Mouse (Mus musculus): ENCODE results near the gene Timeless. TPM values are rescaled to one million over a fixed set of nuclear protein-coding genes. Genes with fewer than 3 reads are reported as not detected.
A peak's percentile ranks its signal among the peaks of the same experiment; 100 is the strongest.
"Not testable (repeated sequence)": the region's sequence is repeated elsewhere in the genome, so short reads cannot be mapped to it uniquely, and the experiment has no call there.

The Timeless gene
- polyA plus RNA-seq, 2 experiments, result 32.4 to 48.6 TPM

DNA sequence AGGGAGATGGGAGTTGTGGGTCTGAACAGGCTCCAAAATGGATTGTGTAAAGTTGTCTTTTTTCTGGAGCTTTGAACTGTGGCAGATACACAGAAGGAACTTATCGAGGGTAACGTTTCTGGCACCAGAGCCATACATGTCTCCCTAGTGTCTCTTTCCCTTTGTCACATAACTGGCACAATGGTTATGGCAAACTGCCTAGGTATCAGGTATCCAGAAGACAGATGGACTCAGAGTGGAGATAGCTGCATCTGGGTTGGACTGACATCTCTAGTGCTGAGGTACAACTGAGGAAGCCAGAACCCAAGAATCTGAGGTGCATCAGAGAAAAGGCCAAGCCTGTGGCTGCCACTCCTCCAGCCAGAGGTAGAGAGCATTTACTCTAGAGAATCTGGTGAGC is 21.7 kb upstream of the Timeless start:
- Histone ChIP-seq H3K9me3 (ENCODE audit: control insufficient read depth, low read length) (no peaks in the 10 kb centered on the region), H3K27me3 (ENCODE audit: control insufficient read depth, insufficient read depth, low read length) (no peaks in the 10 kb centered on the region), H3K4me1 (ENCODE audit: control insufficient read depth, insufficient read depth, low read length) (peaks cover 5% of the 10 kb centered on the region), H3K36me3 (ENCODE audit: control insufficient read depth, insufficient read depth, low read length) (peaks cover 5% of the 10 kb centered on the region; the same call in 1 of the 2 replicates), H3K4me2 (replicated peaks; ENCODE audit: low read depth, low read length, severe bottlenecking) (no peak overlapping the region), H3K9ac (ENCODE audit: low read depth, low read length, severe bottlenecking) (no peak overlapping the region), H3K27ac (replicated peaks; ENCODE audit: low read depth, low read length) (no peak overlapping the region), H3K4me3 (replicated peaks; ENCODE audit: low read length) (no peak overlapping the region)
- WGBS, result 81% methylated on average over 2 of the region's 2 CpGs
- DNase-seq (ENCODE audit: low spot score) (no peak), ATAC-seq (ENCODE audit: low FRiP score, low read depth) (no peak)
- no peak for TF ChIP-seq POLR2A (IDR thresholded peaks at IDR 0.05; ENCODE audit: borderline replicate concordance, extremely low read depth, insufficient read depth, insufficient read length)

GRCm38 (mm10) chr10:128210954-128211353 is 20.9 kb upstream of the Timeless start:
- TF ChIP-seq POLR2A (IDR thresholded peaks at IDR 0.05; ENCODE audit: borderline replicate concordance, extremely low read depth, insufficient read depth, insufficient read length), result no peak
- Histone ChIP-seq H3K4me2 (replicated peaks; ENCODE audit: low read depth, low read length, severe bottlenecking) (peak overlapping the region; percentile 89), H3K4me3 (replicated peaks; ENCODE audit: low read length) (peak overlapping the region; percentile 65), H3K36me3 (ENCODE audit: control insufficient read depth, insufficient read depth, low read length) (peaks cover 5% of the 10 kb centered on the region; the same call in 1 of the 2 replicates), H3K27me3 (ENCODE audit: control insufficient read depth, insufficient read depth, low read length) (no peaks in the 10 kb centered on the region), H3K9me3 (ENCODE audit: control insufficient read depth, low read length) (no peaks in the 10 kb centered on the region), H3K9ac (ENCODE audit: low read depth, low read length, severe bottlenecking) (peak overlapping the region; percentile 61), H3K27ac (replicated peaks; ENCODE audit: low read depth, low read length) (no peak overlapping the region), H3K4me1 (ENCODE audit: control insufficient read depth, insufficient read depth, low read length) (peaks cover 5% of the 10 kb centered on the region)
- DNase-seq (ENCODE audit: low spot score) (no peak), ATAC-seq (ENCODE audit: low FRiP score, low read depth) (no peak)
- whole genome bisulfite sequencing, result 22% methylated on average over 14 of the region's 14 CpGs

- Histone ChIP-seq H3K4me3 (replicated peaks; ENCODE audit: low read length) (peak within 1 kb of the TSS; percentile 65), H3K27ac (replicated peaks; ENCODE audit: low read depth, low read length) (no peak within 1 kb of the TSS; the same call in 1 of the 2 replicates), H3K4me2 (replicated peaks; ENCODE audit: low read depth, low read length, severe bottlenecking) (peak within 1 kb of the TSS; percentile 89), H3K4me1 (ENCODE audit: control insufficient read depth, insufficient read depth, low read length) (peaks cover 5% of the 10 kb centered on the region), H3K9ac (ENCODE audit: low read depth, low read length, severe bottlenecking) (peak within 1 kb of the TSS; percentile 61), H3K27me3 (ENCODE audit: control insufficient read depth, insufficient read depth, low read length) (no peaks in the 10 kb centered on the region), H3K9me3 (ENCODE audit: control insufficient read depth, low read length) (no peaks in the 10 kb centered on the region), H3K36me3 (ENCODE audit: control insufficient read depth, insufficient read depth, low read length) (peaks cover 3% of the 10 kb centered on the region; the same call in 1 of the 2 replicates)
- peak; percentile 93 for ATAC-seq (ENCODE audit: low FRiP score, low read depth)
- TF ChIP-seq POLR2A (IDR thresholded peaks at IDR 0.05; ENCODE audit: borderline replicate concordance, extremely low read depth, insufficient read depth, insufficient read length), result peak; percentile 58; the same call in 1 of the 2 replicates
- WGBS, result under 1% methylated on average over 30 of the region's 30 CpGs
- peak; percentile 94 for DNase-seq (ENCODE audit: low spot score)
These were observed 20.3 kb upstream of the Timeless start, which contains the start of gene Spryd4 for GRCm38 (mm10) chr10:128211390-128212108. Gene Spryd4, minus strand, starts transcription at chr10:128211807.

- H3K4me2 ChIP-seq (replicated peaks; ENCODE audit: low read depth, low read length, severe bottlenecking), result peak overlapping the region; percentile 89
- no peak for DNase-seq (ENCODE audit: low spot score)
- H3K36me3 ChIP-seq (ENCODE audit: control insufficient read depth, insufficient read depth, low read length), result no peaks in the 10 kb centered on the region
- peaks cover 5% of the 10 kb centered on the region for H3K4me1 ChIP-seq (ENCODE audit: control insufficient read depth, insufficient read depth, low read length)
- peak overlapping the region; percentile 65 for H3K4me3 ChIP-seq (replicated peaks; ENCODE audit: low read length)
- no peak for ATAC-seq (ENCODE audit: low FRiP score, low read depth)
- WGBS, result 49% methylated on average over 6 of the region's 6 CpGs
- no peaks in the 10 kb centered on the region for H3K27me3 ChIP-seq (ENCODE audit: control insufficient read depth, insufficient read depth, low read length)
- no peak for TF ChIP-seq POLR2A (IDR thresholded peaks at IDR 0.05; ENCODE audit: borderline replicate concordance, extremely low read depth, insufficient read depth, insufficient read length)
- H3K27ac ChIP-seq (replicated peaks; ENCODE audit: low read depth, low read length), result no peak overlapping the region; the same call in 1 of the 2 replicates
- H3K9me3 ChIP-seq (ENCODE audit: control insufficient read depth, low read length), result no peaks in the 10 kb centered on the region
- H3K9ac ChIP-seq (ENCODE audit: low read depth, low read length, severe bottlenecking), result peak overlapping the region; percentile 34; the same call in 1 of the 2 replicates
These were observed 19.7 kb upstream of the Timeless start for GRCm38 (mm10) chr10:128212148-128212547.

- Histone ChIP-seq H3K4me3 (replicated peaks; ENCODE audit: low read length) (peak overlapping the region; percentile 31), H3K4me2 (replicated peaks; ENCODE audit: low read depth, low read length, severe bottlenecking) (peak overlapping the region; percentile 49), H3K9ac (ENCODE audit: low read depth, low read length, severe bottlenecking) (peak overlapping the region; percentile 32; the same call in 1 of the 2 replicates), H3K27me3 (ENCODE audit: control insufficient read depth, insufficient read depth, low read length) (no peaks in the 10 kb centered on the region), H3K9me3 (ENCODE audit: control insufficient read depth, low read length) (no peaks in the 10 kb centered on the region), H3K27ac (replicated peaks; ENCODE audit: low read depth, low read length) (no peak overlapping the region), H3K36me3 (ENCODE audit: control insufficient read depth, insufficient read depth, low read length) (no peaks in the 10 kb centered on the region), H3K4me1 (ENCODE audit: control insufficient read depth, insufficient read depth, low read length) (peaks cover 5% of the 10 kb centered on the region)
- ATAC-seq (ENCODE audit: low FRiP score, low read depth) (0 out of 2 replicates have a peak, but pooled peaks have one; percentile 35), DNase-seq (ENCODE audit: low spot score) (peak; percentile 78)
- WGBS, result 1% methylated on average over 18 of the region's 18 CpGs
- no peak for TF ChIP-seq POLR2A (IDR thresholded peaks at IDR 0.05; ENCODE audit: borderline replicate concordance, extremely low read depth, insufficient read depth, insufficient read length)
These were observed 19.0 kb upstream of the Timeless start for GRCm38 (mm10) chr10:128212871-128213323.

DNA sequence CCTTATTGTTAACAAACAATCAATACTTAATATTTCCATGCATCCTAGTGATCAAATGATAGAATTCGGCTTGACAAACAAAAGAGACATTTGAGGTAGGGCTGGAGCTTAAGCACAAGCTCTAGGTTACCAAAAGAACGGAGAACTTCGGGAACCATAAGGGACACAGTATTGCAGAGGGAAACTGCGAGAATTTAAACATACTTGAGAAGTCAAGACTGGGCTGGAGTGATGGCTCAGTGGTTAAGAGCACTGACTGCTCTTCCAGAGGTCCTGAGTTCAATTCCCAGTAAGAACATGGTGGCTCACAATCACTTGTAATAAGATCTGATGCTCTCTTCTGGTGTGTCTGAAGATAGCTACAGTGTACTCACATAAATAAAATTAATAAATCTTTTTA is 17.8 kb upstream of the Timeless start:
- not testable (repeated sequence) for H3K36me3 ChIP-seq (ENCODE audit: control insufficient read depth, insufficient read depth, low read length); H3K9me3 ChIP-seq (ENCODE audit: control insufficient read depth, low read length); H3K27me3 ChIP-seq (ENCODE audit: control insufficient read depth, insufficient read depth, low read length); H3K4me1 ChIP-seq (ENCODE audit: control insufficient read depth, insufficient read depth, low read length); H3K27ac ChIP-seq (replicated peaks; ENCODE audit: low read depth, low read length); H3K4me2 ChIP-seq (replicated peaks; ENCODE audit: low read depth, low read length, severe bottlenecking); H3K4me3 ChIP-seq (replicated peaks; ENCODE audit: low read length); DNase-seq (ENCODE audit: low spot score); H3K9ac ChIP-seq (ENCODE audit: low read depth, low read length, severe bottlenecking); ATAC-seq (ENCODE audit: low FRiP score, low read depth)
- 88% methylated on average over 4 of the region's 4 CpGs for WGBS

Measured in limb, embryonic 14.5 days (tissue).